Mouse (Mus musculus): ENCODE data around the gene Mrgprb4. TPM values are rescaled to one million over a fixed set of nuclear protein-coding genes. Genes with fewer than 3 reads are reported as not detected.

Gene Mrgprb4
- polyA plus RNA-seq (2012; rRNA removed), result not detected in 2 replicates

DNA sequence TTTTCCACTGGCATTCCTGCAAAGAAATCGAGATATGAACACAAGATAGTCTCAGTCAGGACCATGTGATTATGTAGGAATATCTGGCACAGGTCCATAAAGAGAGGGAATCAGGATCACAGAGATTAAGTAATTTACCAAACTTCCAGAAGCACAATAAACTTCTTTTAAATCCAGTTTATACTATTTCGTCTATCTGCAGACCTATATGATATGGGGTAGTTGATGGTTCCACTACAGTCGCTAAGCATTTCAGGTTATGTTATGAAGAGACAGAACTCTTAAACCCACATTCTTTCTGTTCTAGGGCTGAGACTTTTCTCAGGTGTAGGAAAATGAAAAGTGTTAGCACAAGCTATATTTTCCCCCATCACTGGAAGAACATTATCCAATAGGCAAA is at the start of gene Mrgprb4:
Gene Mrgprb4 (minus strand): TSS at position 101 of the 400 bp plus-strand sequence.

DNA sequence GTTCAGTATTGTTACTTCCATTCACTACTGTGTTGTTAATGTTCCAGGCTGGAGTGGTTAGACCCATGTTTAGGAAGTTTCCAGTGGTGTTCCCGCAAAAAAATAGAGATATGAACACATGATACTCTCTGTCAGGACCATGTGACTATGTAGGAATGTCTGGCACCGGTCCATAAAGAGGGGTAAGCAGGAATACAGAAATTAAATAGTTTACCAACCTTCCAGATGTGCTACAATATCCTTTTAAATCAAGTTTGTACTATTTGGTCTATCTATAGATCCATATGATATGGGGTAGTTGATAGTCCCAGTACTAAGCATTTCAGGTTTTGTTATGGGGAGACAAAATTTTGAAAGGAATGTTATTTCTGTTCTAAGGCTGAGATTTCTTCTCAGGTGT is 30.2 kb downstream of the Mrgprb4 start, which contains the start of gene Mrgprb5:
Gene Mrgprb5 (minus strand): TSS at position 101 of the 400 bp plus-strand sequence.

Other genes starting within 250 kb of the Mrgprb4 start
- not detected in 2 replicates for gene Mrgpra4, start 217.2 kb downstream of the Mrgprb4 start, polyA plus RNA-seq (2012; rRNA removed)
- 2.4 TPM in 1 of 2 replicates, not detected in the other for gene Mrgprx1, start 171.7 kb downstream of the Mrgprb4 start, polyA plus RNA-seq (2012; rRNA removed)
- not detected in 2 replicates for gene Mrgprb5, start 30.3 kb downstream of the Mrgprb4 start, polyA plus RNA-seq (2012; rRNA removed)
- gene Mrgprb8, start 189.2 kb upstream of the Mrgprb4 start, polyA plus RNA-seq (2012; rRNA removed), result not detected in 2 replicates